Mouse (Mus musculus) myocyte (in vitro differentiated cells): ENCODE results near the gene AW822073.

ENCODE experiments used
- MAX ChIP-seq: IDR thresholded peaks from one replicate; pipeline ENCODE4 v1.6.1; 2011; ENCODE audit warnings: low read depth, mild to moderate bottlenecking, control low read depth
- POLR2A ChIP-seq: IDR thresholded peaks from one replicate; pipeline ENCODE4 v1.6.1; 2011; ENCODE audit warnings: low read depth, mild to moderate bottlenecking, control low read depth, moderate library complexity; ENCODE audit not compliant: insufficient read length
- USF1 ChIP-seq: IDR thresholded peaks from one replicate; pipeline ENCODE4 v1.6.1; 2011; ENCODE audit warnings: low read depth, mild to moderate bottlenecking, control low read depth, moderate library complexity

GRCm38 (mm10) chr10:58215353-58215752 lies 9.4 kb downstream of the AW822073 start:
- no peak for TF ChIP-seq POLR2A
- TF ChIP-seq USF1, result no peak
- no peak for TF ChIP-seq MAX
